Mouse (Mus musculus) ES-CJ7 (cell line): Measurements from ENCODE around the gene Nr2f6.

Experiments used
- DNase-seq: peaks from one replicate; pipeline ENCODE4 v3.0.0; 2011; ENCODE audit warnings: low read depth, low spot score

The Nr2f6 gene

DNA sequence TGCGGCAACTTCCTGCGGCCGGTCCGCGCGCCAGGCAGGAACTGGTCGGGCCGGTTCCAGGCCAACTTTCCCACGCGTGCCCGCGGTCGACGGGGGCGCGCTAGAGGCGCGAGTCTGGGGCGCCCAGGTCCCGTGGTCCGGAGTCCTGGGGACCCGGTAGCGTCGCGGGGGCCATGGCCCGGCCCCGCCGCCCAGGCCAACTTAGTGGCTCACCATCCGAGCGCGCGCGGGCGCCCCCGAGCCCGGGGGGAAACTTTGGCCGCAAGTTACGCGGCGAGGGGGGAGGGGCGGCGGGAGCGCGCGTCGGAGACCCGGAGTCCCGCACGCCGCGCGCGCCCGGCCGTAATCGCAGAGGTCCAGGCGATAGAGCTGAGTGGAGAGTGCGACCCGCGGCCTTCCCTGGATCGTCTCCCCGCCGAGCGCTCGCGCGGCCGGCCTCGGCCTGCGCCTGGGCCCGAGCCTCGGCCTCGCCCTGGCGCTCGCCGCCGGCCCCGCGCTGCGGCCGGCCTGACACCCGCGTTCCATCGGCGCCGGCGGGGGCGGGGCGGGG lies at the start of gene Nr2f6:
Gene Nr2f6, minus strand, starts transcription at position 540 of the 550 bp plus-strand sequence.
- peak; percentile 70 for DNase-seq

- DNase-seq = no peak
Measured at GRCm38 (mm10) chr8:71422121-71422520, 40.4 kb upstream of the Nr2f6 start.

DNA sequence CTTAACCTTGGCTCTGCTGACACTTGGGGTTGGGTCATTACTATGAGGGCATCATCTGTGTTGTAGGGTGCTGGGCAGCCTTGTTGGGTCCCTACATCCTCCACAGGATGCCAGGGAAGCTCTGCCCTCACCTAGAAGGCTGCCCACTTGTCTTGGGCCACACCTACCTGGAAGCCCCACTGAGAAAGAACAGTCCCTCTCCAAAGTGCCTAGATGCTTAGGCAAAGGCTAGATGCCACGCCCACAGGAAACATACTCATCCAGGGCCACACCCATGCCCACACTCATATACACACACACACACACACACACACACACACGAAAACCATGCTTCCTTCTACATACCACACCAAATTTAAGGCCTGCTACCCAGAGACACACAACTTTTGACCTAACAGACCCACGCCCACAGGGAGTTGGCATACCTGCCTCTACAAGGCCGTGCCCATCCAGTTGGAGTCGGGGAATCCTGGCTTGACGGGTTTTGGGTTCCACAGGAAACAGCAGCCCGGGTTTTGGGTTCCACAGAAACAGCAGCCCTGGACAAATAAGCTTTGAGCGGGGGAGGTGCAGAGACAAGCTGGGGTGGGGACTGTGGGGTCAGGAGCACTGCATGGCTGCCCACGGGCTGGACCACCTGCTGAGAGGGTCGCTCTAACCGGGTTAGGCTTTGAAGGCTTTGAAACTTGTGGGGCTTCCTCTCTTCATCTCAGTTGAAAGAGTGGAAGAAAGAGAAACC lies 29.9 kb upstream of the Nr2f6 start:
- DNase-seq = no peak

- DNase-seq = no peak
Measured at GRCm38 (mm10) chr8:71408231-71408630, 26.5 kb upstream of the Nr2f6 start.

DNA sequence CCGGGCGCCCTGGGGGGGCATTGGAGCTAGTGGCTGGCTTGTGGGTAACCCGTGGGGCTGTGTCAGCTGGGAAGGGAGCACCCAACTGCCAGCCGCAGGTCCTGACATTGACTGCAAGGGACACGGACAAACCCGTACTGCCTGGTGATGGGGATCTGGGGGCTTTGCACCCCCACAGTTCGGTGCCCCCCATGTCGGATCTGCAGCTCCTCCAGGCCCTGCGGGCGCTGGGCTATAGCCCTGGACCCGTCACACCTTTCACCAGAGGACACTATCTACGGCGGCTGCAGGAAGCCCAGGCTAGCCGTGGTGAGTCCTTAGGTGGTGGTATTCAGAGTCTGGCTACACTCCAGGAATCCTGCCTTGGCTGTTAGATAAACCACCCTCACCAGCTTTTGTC lies 25.7 kb upstream of the Nr2f6 start:
- no peak for DNase-seq

- DNase-seq = peak; percentile 86
Measured at GRCm38 (mm10) chr8:71406099-71407015, 24.6 kb upstream of the Nr2f6 start.

DNA sequence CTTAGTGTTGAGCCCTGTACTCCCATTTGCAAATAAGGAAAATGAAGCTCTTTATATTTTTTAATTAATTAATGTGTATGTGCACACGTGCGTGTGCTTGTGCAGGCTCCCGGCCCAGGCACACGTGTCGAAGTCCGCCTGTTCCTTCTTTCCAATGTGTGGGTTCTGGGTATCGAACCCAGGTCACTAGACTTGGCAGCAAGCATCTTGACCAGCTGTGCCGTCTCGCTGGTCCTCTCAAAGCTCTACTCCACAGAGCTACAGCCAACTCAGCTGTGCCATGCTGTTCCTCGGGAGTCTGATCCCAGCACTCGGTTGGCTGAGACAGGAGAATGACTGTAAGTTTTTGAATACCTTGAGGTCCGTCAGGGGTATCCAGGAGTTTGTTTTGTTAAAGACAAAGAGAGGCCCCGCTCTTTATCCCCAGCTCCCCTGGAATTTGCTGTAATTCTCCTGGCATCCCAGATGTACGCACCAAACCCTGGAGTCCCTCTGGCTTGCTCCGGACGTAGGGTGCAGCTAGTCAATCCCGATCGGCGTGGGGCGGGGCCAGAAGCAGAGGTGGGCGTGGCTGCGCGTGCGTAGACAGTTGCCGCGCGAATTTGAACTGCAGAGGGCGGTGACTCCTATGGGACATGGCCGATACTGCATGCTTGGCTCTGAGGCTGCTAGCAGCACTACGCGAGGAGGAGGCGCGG lies 23.8 kb upstream of the Nr2f6 start, which contains the start of gene Ankle1:
Gene Ankle1, plus strand, starts transcription at position 610 of the 698 bp plus-strand sequence.
- DNase-seq = peak; percentile 99

GRCm38 (mm10) chr8:71404951-71405351 lies 23.2 kb upstream of the Nr2f6 start:
- DNase-seq = no peak

GRCm38 (mm10) chr8:71404011-71404410 lies 22.3 kb upstream of the Nr2f6 start:
- DNase-seq = no peak

- DNase-seq = peak; percentile 69
Measured at GRCm38 (mm10) chr8:71403107-71403885, 21.5 kb upstream of the Nr2f6 start.

DNA sequence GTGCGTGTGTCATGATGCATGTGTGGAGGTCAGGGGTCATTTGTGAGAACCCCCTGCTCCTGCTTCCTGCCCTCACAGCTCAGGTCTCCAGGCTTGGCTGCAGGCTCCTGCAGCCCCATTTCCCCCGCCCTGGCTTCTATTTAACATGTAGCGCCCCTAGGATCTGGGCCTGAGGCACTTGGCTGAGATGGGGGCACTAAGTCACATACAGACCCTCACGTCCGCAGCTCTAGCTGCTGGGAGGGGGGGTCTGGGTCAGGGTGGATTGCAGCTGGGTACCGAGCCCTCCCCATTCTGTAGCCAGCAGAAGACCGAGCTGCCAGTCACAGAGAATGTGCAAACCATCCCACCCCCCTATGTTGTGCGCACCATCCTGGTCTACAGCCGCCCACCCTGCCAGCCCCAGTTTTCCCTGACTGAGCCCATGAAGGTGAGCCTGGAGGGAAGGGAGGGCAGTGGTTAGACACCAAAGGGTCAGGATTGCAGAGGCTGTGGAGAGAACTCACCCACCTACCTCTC lies 20.7 kb upstream of the Nr2f6 start:
- DNase-seq = no peak

DNA sequence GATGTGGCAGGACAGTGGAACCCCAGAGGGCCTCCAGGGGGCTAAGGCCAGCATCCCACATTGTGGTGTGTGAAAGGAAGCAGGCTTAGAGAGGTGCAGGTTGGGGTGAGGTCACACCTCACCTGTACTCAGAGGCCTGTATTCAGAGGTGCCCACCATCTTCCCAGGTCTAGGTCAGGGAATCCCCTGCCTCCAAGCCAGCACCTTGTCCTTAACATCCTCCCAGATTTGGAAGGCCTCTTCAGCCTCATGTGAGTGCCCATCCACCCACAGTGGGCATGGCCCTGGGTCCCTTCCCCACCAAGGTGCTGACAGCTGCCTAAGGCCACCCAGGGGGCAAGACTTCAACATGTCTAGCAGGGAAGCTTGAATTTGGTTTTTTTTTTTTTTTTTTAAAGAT lies 19.7 kb upstream of the Nr2f6 start:
- no peak for DNase-seq

GRCm38 (mm10) chr8:71400826-71401225 lies 19.1 kb upstream of the Nr2f6 start:
- DNase-seq = no peak

GRCm38 (mm10) chr8:71397701-71398100 lies 15.9 kb upstream of the Nr2f6 start:
- DNase-seq = peak; percentile 5

DNA sequence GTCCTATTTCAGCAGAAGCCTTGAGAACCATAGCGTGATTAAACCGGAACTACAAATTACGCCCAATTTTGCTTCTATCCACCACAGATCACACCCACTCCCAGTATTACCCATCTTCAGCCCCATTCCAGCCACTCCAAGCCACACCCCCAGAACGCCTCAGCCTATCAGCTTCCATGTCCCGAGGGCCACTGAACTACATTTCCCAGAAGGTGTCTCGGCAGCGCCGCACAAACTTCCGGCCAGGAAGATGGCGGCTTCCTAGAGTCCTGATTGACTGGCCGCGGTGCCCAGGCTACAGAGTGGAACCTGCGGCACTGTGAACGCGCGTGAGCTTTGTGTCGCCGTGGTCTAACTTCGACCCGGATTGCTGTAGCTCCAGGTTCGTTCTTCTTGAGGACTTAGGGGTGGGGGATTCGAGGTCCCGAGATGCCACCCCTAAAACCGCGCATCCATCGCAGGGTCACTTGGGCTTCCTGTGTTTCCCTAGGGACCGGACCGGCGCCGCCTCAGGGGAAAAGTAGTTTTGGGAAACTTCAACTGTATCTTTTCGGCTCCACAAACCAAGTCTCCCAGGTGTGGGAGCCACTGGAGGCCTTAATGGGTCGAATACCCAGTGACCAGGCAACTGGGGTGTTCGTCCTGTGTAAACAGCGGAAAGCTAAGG lies 15.0 kb upstream of the Nr2f6 start, which contains the start of gene Babam1:
Gene Babam1, plus strand, starts transcription at position 223 of the 667 bp plus-strand sequence.
- peak; percentile 96 for DNase-seq

- no peak for DNase-seq
Measured at GRCm38 (mm10) chr8:71395629-71396028, 13.9 kb upstream of the Nr2f6 start, which contains the start of gene Ushbp1. Gene Ushbp1 (minus strand): TSS chr8:71395802.

DNA sequence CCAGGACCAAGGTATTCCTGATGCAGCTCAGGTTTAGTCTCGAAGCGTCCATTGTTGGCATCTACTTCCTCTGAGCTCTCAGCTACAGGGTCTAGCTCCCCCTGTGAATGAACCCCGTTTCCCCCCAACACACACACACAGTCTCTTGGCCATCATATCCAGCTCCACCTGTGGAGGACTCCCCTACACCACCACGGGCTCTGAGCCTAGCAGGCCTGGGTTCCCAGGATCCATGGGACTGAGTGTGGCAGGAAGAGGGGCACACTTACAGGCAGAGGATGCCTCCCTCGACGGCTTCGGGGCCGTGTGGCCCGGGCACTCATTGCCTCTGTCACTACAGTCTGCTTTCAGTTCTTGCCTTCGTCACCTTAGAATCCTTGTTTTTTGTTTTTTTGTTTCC lies 13.3 kb upstream of the Nr2f6 start:
- no peak for DNase-seq

- DNase-seq = no peak
Measured at GRCm38 (mm10) chr8:71394481-71394880, 12.7 kb upstream of the Nr2f6 start.

- peak; percentile 70 for DNase-seq
Measured at GRCm38 (mm10) chr8:71392871-71393270, 11.1 kb upstream of the Nr2f6 start.

GRCm38 (mm10) chr8:71392391-71392790 lies 10.6 kb upstream of the Nr2f6 start:
- DNase-seq = no peak
